ENCODE assay signal across 8 mouse cellular contexts in the genomic region with DNA sequence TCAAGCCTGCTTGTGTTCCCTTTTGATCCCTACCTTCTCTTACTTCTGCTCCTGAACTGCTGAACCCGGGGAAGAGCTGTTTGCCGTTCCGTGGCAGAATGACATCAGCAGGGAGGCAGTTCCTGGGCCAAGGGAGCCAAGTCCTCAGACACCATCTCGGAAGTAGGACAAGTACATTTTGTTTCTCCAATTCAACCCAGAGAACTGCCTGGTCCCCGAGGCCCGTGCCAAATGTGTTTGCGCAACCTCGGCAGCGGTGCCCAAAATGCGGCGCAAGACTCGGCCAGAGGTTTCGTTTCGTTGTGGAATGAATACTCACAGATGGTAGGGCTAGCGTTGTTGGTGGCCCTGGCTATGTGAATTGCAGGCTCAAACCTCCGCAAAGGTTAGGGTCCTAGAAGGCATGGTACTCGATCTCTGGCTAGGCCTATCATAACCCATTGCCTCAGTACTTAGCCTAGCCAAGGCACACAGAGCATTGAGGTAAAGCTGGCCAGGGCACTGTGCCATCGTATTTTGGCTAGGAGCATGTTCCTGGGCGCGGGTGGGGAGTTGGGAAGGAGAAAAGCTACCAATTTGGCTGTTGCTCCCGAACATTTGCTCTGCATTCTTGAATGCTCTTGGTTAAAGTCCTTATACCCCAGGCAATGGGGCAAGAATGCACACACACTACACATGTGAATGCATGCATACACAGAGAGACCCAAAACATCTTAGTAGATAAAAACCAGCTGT.
DNase-seq lines count a peak whose midpoint lies in the region; ATAC-seq and TF ChIP-seq lines count a peak whose summit lies in the region.

No protein-coding gene starts in this region.

- H3K4me3 ChIP-seq in embryonic facial prominence, embryonic 12.5 days, result no peak overlapping the region
- no peak overlapping the region for H3K4me3 ChIP-seq in embryonic facial prominence, embryonic 10.5 days
- H3K4me3 ChIP-seq in bone marrow macrophage, adult 2 months (ENCODE audit: insufficient read depth, low read length), result peak overlapping the region; percentile 15
- H3K4me3 ChIP-seq in hindbrain, embryonic 13.5 days, result no peak overlapping the region

- no peaks in the 10 kb centered on the region for H3K27me3 ChIP-seq in embryonic facial prominence, embryonic 12.5 days
- H3K27me3 ChIP-seq in embryonic facial prominence, embryonic 10.5 days (replicated peaks; ENCODE audit: low read depth, poor library complexity, severe bottlenecking), result no peaks in the 10 kb centered on the region
- H3K27me3 ChIP-seq in hindbrain, embryonic 13.5 days, result peaks cover 17% of the 10 kb centered on the region; the same call in 1 of the 2 replicates

- no peak for ATAC-seq in embryonic facial prominence, embryonic 12.5 days (ENCODE audit: insufficient number of reproducible peaks, insufficient read depth, low FRiP score, low TSS enrichment)
- ATAC-seq in hindbrain, embryonic 13.5 days (ENCODE audit: low FRiP score), result no peak

- no peaks in the 10 kb centered on the region for H3K9me3 ChIP-seq in embryonic facial prominence, embryonic 12.5 days
- no peaks in the 10 kb centered on the region for H3K9me3 ChIP-seq in embryonic facial prominence, embryonic 10.5 days
- no peaks in the 10 kb centered on the region for H3K9me3 ChIP-seq in hindbrain, embryonic 13.5 days

- no peak for DNase-seq in embryonic facial prominence, embryonic 10.5 days (ENCODE audit: low spot score)
- peak; percentile 59 to 70 for DNase-seq in frontal cortex, postnatal 36 days (ENCODE audit: low spot score in 2 of 2)
- DNase-seq in layer of hippocampus, postnatal 10 days (ENCODE audit: low spot score in 2 of 2), result peak; percentile 78 to 82
- peak; percentile 65 for DNase-seq in ovary, postnatal 36 days (ENCODE audit: low spot score)
- no peak for DNase-seq in neural tube, embryonic 10.5 days (ENCODE audit: extremely low spot score, low spot score)

- H3K36me3 ChIP-seq in embryonic facial prominence, embryonic 12.5 days, result no peaks in the 10 kb centered on the region
- H3K36me3 ChIP-seq in embryonic facial prominence, embryonic 10.5 days (replicated peaks), result no peaks in the 10 kb centered on the region
- no peaks in the 10 kb centered on the region for H3K36me3 ChIP-seq in hindbrain, embryonic 13.5 days

- 0 out of 2 replicates have a peak overlapping the region, but pooled peaks have one; percentile 6 for H3K27ac ChIP-seq in embryonic facial prominence, embryonic 12.5 days
- H3K27ac ChIP-seq in embryonic facial prominence, embryonic 10.5 days (replicated peaks), result no peak overlapping the region
- no peak overlapping the region for H3K27ac ChIP-seq in bone marrow macrophage, adult 2 months (ENCODE audit: insufficient read depth, low read depth, low read length)
- no peak overlapping the region for H3K27ac ChIP-seq in hindbrain, embryonic 13.5 days

- TF ChIP-seq POLR2A in bone marrow macrophage, adult 2 months (IDR thresholded peaks at IDR 0.05; ENCODE audit: borderline replicate concordance, low read depth, low read length), result no peak

- 91% methylated on average over 21 of the region's 21 CpGs for WGBS in embryonic facial prominence, embryonic 12.5 days
- WGBS in embryonic facial prominence, embryonic 10.5 days, result 91% methylated on average over 21 of the region's 21 CpGs
- 92% methylated on average over 21 of the region's 21 CpGs for WGBS in hindbrain, embryonic 13.5 days

- H3K4me2 ChIP-seq in embryonic facial prominence, embryonic 12.5 days (replicated peaks), result no peak overlapping the region
- H3K4me2 ChIP-seq in hindbrain, embryonic 13.5 days, result no peak overlapping the region

- TF ChIP-seq CTCF in bone marrow macrophage, adult 2 months (IDR thresholded peaks at IDR 0.05; ENCODE audit: low read depth, low read length), result no peak

- H3K4me1 ChIP-seq in embryonic facial prominence, embryonic 12.5 days, result peaks cover 4% of the 10 kb centered on the region; the same call in 1 of the 2 replicates
- H3K4me1 ChIP-seq in embryonic facial prominence, embryonic 10.5 days, result peaks cover 12% of the 10 kb centered on the region
- H3K4me1 ChIP-seq in bone marrow macrophage, adult 2 months (ENCODE audit: control insufficient read depth, insufficient read depth, low read length), result no peaks in the 10 kb centered on the region
- H3K4me1 ChIP-seq in hindbrain, embryonic 13.5 days (replicated peaks), result peaks cover 9% of the 10 kb centered on the region

- no peak overlapping the region for H3K9ac ChIP-seq in embryonic facial prominence, embryonic 12.5 days
- no peak overlapping the region for H3K9ac ChIP-seq in hindbrain, embryonic 13.5 days

Comparison
In these comparisons a context has a peak if more than half of its experiments do, and no peak if none do; other contexts are left out.
1. DNase-seq: peak in frontal cortex, postnatal 36 days (2 of 2), layer of hippocampus, postnatal 10 days (2 of 2) and ovary, postnatal 36 days (single experiment); none in embryonic facial prominence, embryonic 10.5 days (single experiment) and neural tube, embryonic 10.5 days (single experiment).